Mouse (Mus musculus): Measurements from ENCODE around the gene Lpcat2.

Gene Lpcat2

DNA sequence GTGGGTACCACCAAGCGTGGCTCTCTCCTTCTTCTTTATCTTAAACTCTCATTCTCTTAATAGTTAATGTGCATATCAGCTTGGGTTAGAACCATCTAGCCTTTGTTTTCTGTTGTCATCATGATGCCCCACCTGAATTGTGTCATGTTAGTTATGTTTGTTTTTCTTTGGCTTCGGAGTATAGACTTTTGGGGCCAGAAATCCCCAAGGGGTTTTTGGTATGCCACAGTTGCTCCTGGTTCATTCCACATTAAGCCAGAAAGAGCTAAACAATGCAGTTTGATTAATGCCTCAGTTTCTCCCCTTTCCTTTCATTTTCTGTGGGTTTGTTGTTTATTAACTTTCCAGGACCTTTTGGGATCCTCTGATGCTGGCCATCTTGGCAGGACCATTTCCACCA lies 53.3 kb downstream of the Lpcat2 start:
- no peak for DNase-seq (ENCODE audit: low read depth, low spot score)

DNA sequence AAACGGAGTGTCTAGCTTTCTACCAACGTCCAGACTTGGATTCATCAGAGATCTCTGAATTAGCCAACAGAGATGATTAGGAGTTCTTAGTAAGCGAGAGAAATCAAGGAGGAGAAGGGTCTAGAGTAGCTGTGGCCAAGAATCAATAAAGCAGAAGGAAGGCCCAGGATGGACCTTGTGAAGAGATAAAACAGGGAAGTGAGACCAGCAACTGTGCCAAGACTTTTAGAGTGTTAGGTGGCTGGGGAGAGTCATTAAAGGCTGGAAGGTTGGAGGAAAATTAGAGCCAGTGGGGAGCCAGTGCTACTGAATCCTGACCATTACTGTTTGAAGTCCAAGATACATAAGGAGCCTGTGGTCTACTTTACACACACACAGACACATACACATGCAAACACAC lies 56.3 kb downstream of the Lpcat2 start:
- no peak for DNase-seq (ENCODE audit: low read depth, low spot score)

DNA sequence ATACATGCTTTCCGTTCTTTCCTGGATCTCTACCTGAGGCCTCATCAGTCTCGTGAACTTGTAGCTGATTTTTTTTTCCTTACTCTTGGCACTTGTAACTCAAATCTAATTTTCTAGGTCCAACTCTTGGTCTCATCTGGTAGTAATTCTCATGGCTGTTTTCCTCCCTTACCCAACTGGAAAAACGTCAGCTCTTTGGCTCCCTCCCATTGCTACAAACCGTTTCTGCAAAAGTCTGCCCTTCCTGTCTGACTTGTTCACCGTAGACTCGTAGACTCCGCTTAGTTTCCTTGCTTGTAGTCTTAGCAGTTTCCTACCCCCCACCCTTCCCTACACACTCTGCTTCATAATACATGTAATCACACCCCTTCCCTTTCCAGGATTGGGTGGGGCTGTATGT lies 58.3 kb downstream of the Lpcat2 start:
- no peak for DNase-seq (ENCODE audit: low read depth, low spot score)

DNA sequence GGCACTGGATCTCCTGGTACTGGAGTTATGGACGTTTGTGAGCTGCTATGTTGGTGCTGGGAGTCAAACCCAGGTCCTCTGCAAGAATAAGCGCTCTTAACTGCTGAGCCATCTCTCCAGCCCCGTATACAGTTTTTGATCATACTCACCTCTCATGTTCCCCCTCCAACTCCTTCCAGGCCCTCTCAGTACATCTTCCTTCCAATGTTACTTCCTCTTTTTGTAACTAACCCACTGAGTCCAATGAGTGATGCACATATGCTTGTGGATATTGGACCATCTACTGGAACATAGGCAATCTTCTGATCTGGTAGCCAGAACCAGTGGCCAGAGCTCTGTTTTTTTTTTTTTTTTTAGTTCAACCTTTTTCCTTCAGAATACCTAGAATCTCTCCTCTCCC lies 60.9 kb downstream of the Lpcat2 start:
- DNase-seq (ENCODE audit: low read depth, low spot score): no peak

DNA sequence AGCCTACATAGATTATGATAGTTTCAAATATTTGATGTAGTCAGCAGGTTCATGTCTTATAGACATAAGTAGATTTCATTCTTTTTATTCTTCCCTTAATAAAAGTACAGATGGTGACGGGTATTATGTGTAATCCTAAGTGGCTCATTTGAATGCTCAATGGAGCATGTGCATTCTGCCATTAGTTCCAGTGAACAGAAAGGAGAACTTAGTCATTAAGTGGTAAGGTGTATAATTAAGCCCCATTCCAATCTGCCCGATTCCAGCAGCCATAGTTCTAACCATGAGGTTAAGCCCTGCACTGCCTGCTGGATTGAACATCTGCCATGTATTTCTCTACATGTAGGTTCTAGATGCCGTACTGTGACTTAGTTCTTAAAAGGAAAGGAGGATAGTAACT lies 66.6 kb downstream of the Lpcat2 start:
- DNase-seq (ENCODE audit: low read depth, low spot score): no peak

DNA sequence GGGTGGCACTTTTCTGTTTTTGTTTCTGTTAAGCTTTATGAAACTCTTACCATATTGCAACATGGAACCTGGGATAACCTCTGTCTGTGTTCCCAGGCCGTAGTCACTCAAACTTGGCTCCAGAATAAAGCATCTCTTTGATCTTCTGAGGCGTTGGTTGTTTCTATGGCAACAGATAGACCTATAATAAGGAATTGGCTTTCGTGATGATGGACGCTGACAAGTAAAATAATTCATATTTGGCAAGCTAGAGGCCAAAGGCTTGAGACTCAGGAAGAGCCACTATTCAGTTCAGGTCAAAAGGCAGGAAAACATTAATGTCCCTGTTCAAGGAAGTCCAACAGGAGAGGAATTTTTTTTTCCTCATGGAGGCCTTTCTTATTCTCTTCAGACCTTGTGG lies 73.8 kb downstream of the Lpcat2 start:
- no peak for DNase-seq (ENCODE audit: low read depth, low spot score)

DNA sequence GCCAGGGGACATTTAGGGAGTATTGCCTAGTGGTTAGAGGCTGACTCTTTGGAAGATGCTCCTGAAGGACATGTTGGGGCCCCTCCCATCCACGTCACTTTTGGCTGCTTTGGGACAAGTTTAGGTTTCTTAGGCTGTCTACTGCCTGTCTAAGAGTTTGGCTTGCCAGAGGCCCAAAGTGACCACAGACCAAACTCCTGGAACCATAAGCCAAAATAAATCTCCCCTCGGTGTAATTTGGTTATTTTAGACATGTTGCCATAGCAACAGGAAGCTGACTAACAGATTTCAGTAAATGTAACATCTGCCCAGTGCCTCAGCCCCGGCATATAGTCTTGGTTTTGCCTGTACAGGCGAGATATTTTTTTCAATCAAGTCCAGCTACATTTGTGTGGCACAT lies 82.9 kb downstream of the Lpcat2 start:
- DNase-seq (ENCODE audit: low read depth, low spot score): no peak

DNA sequence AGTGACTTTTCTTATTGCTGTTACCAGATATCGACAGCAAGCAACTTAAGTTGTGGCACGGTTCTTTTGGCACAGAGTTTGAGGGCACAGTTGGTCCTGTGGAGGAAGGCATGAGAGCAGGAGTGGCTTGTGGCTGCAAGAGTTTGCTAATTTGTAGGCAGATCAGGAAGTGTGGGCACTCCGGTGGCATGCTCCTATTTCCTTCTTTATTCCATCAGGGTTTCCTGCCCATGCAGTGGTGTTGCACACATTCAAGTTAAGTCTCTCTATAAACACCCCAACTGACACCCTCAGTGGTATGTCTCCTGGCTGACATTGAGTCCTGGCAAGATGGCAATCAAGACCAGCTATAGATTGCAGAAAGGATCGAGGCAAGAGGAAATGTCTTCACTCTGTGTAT lies 93.9 kb downstream of the Lpcat2 start:
- DNase-seq (ENCODE audit: low read depth, low spot score): no peak

DNA sequence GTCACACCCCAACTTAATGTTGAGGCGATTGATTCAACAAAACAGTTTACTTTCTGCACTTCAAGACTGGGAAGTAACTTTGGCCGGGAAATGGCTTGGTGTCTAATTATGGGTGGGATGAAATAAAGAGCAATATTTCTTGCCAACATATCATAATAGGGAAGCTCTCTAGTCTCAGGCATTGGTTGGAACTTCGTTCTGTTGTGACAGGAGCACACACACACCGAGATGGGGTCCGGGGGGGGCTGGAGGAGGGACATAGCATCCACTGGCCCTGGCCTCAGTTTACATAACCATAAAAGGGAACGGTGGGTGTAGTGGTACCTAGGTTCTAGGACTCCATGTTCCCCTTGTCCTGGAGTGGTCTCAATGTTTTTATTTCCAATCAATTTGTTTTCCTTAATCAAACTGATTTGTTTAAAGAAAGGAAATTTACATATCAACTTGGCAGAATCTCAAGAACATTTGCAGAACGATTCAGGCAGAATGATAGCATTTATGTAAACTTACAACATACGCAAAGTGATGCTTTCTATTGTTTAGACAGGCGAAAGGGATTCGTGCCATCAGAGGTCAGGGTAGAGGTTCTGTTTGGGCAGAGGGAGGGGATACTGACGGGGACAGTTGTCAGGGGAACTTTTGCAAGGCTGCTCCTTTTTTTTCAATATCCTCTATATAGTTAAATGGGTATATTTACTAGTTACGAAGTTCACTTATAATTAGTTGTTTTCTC lies 95.7 kb downstream of the Lpcat2 start:
- DNase-seq (ENCODE audit: low read depth, low spot score): no peak

DNA sequence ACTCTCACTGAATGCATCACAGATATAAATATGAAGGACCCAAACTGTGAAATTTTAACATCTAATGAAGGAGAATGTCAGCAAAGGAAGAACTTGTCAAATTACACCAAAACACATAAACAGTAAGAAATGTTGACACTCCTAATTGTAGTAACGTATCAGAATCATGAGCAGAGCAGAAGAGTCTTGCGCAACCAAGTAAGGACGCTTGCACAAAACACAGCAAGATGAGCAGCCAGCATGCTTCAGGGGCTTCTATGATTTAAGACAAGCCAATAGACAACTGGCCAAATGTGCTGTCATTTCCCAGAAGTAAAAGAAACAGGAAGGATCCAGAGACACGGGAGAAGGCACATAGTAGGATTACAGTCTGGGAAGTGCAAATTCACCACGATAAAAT lies 98.9 kb downstream of the Lpcat2 start:
- no peak for DNase-seq (ENCODE audit: low read depth, low spot score)

DNA sequence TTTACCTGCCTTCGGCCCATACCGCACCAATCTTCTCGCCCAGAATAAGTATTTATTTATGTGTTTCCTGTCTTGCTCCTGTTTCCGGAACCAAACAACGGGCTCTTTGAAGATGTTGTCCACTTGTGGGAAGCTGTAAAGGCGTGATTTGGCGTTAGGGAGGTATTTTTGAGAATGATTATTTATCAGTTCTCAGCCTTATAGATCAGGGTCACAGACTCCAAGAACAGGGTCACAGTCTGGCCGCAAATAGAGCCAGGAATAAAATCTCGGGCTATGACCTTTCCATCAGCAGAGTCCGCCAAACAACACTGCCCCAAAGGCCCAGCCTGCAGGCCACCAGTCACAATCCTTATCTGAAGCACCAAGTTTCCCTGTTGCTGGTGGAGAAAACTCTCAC lies 104.6 kb downstream of the Lpcat2 start, which contains the start of gene Slc6a2:
TSS of gene Slc6a2 (plus strand) at position 301 of the 400 bp plus-strand sequence.
- DNase-seq (ENCODE audit: low read depth, low spot score): no peak

DNA sequence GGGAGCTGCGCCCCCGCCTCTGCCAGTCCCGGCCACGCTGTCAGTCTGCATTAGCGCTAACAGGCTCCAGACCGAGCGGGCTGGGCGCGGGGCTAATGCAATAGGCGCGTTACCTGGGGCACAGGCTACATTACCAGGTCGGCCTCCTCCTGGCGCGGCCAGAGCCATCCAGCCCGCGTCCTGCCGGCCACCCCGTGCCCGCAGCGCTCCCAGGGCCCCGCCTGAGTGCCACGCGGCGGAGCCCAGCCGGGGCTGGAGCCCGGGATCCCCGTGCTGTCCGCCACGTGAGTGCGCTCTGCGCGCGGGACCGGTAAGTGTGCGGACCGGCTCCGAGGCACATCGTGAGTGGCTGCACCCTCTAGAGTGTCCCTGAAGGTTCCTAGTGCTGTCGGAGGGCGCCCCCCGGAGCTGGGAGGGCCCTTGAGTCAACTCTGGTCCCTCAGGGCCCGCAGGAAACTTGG lies 105.3 kb downstream of the Lpcat2 start:
- no peak for DNase-seq (ENCODE audit: low read depth, low spot score)

DNA sequence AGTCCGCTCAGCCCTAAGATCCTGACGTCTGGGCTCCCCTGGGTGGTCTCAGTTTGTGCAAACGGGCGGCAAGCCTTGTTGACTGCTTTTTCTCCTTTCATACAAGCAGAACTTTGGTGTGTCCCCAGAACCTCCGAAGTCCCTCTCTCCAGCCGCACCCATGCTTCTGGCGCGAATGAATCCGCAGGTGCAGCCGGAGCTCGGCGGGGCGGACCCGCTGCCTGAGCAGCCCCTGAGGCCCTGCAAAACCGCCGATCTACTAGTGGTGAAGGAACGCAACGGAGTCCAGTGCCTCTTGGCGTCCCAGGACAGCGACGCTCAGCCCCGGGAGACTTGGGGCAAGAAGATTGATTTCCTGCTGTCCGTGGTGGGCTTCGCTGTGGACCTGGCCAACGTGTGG lies 105.9 kb downstream of the Lpcat2 start:
- DNase-seq (ENCODE audit: low read depth, low spot score): no peak

DNA sequence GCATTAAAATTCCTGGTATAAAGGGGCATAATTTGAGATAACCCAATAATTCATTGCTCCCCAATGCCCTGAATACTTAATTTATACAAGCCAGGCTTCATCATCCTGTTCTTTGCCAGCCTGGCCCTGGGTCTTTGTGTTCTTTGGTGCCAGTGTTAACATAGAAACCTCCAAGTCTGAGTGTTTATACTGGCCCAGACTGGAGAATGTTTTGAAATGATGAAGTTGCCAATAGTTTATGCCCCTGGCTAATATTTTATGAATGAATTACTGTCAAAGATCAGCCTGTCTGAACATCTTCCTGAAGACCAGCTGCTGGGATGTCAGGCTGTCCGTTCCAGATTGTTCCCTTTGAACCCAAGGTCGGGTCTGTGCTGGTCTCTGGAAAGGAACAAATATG lies 109.4 kb downstream of the Lpcat2 start:
- no peak for DNase-seq (ENCODE audit: low read depth, low spot score)

Measured in WW6 (cell line).